Mouse (Mus musculus) c-Kit-positive CD71-negative TER-119-negative erythroid progenitor cells, embryonic 14.5 days (primary cell): ENCODE results near the gene Rbbp7.

Experiments used
- DNase-seq: peaks from one replicate; pipeline ENCODE4 v3.0.0-alpha.2; 2013; ENCODE audit warnings: low read depth

Gene Rbbp7

DNA sequence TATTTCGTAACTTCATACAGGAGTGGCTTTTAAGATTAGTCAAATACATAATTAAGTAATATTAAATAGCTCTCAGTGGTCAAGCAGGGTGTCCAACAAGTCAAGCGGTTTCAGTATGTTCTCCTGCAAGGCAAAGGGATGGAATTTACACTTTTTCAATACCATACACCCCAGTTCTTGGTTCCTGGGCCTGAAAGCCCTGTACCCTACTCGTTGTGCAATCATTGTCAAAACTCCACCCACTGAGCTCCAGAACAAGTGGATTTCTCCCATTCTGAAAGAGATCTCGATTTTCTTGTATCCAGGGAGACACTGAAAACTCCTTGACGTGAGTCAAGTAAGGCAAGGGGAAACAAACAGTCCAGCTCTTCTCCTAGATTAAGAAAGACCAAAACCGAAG lies 67.8 kb downstream of the Rbbp7 start:
- DNase-seq, result no peak
